Mouse (Mus musculus) kidney, embryonic 15.5 days (tissue): Measurements from ENCODE around the gene Bptf. TPM values are rescaled to one million over a fixed set of nuclear protein-coding genes. Genes with fewer than 3 reads are reported as not detected.

Source experiments
- ATAC-seq: fragments of 200-750 bp; cut with Nextera tagmentation; replicated peaks from 2 replicates; pipeline ENCODE4 v1.8.0; 2017; ENCODE audit warnings: moderate TSS enrichment; ENCODE audit not compliant: low FRiP score
- H3K27ac ChIP-seq: fragments of 300-500 bp; sonication (generic); 2 replicates; pipeline ENCODE4 v1.5.1; 2015; ENCODE audit warnings: mild to moderate bottlenecking, inconsistent platforms
- H3K27me3 ChIP-seq: fragments of 300-500 bp; sonication (generic); 2 replicates; pipeline ENCODE4 v1.6.1; 2015; ENCODE audit warnings: inconsistent platforms
- H3K36me3 ChIP-seq: fragments of 300-500 bp; sonication (generic); 2 replicates; pipeline ENCODE4 v1.6.1; 2015; ENCODE audit warnings: inconsistent platforms
- H3K4me1 ChIP-seq: fragments of 300-500 bp; sonication (generic); 2 replicates; pipeline ENCODE4 v1.6.1; 2015; ENCODE audit warnings: inconsistent platforms
- H3K4me2 ChIP-seq: fragments of 300-500 bp; sonication (generic); 2 replicates; pipeline ENCODE4 v1.6.1; 2015; ENCODE audit warnings: moderate library complexity, mild to moderate bottlenecking, inconsistent platforms
- H3K4me3 ChIP-seq: fragments of 300-500 bp; sonication (generic); replicated peaks from 2 replicates; pipeline ENCODE4 v1.5.1; 2015; ENCODE audit warnings: mild to moderate bottlenecking, inconsistent platforms
- H3K9ac ChIP-seq: fragments of 300-500 bp; sonication (generic); 2 replicates; pipeline ENCODE4 v1.6.1; 2015; ENCODE audit warnings: mild to moderate bottlenecking, inconsistent platforms
- H3K9me3 ChIP-seq: fragments of 300-500 bp; sonication (generic); replicated peaks from 2 replicates; pipeline ENCODE4 v1.6.1; 2016; ENCODE audit warnings: inconsistent platforms
- WGBS: fragments of 180-500 bp; shearing (Covaris S2); methylation state at CpG from one replicate; pipeline ENCODE4 v1.1.7; 2015; ENCODE audit warnings: mixed read lengths; 5-methylcytosine and 5-hydroxymethylcytosine counted together
- polyA plus RNA-seq: library from polyadenylated mRNA; unstranded; fragments of >200 nt; fragmentation: Nextera tagmentation; extraction: Ambion mirVana; gene quantifications from 2 replicates; pipeline ENCODE4 v1.2.1, GENCODE M21; 2015

Bptf gene
- polyA plus RNA-seq, 1 experiment from 2014 or later = 35.0 TPM

DNA sequence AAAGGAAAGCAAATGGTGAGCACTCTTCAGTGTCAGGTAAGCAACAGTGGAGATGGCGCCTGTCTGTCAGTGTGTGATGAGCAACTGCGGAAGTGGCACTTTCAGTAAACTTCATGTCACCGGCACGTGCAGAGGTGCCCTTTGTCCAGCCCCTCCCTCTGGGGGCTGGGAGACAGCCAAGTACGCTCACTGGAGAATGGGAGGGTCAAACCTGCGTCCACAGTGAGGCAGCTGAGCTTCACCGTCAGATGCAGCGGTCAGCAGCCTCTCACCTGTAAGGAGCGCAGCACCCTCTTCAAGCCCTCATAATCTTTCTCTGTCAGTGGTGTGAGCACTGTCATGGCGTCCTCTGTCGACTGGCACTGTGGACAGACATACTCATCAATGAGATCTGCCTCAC is 88.6 kb downstream of the Bptf start:
- ATAC-seq = no peak
- H3K9me3 ChIP-seq = no peaks in the 10 kb centered on the region
- H3K27ac ChIP-seq = no peak overlapping the region
- H3K4me2 ChIP-seq = no peak overlapping the region
- H3K9ac ChIP-seq = no peak overlapping the region
- no peaks in the 10 kb centered on the region for H3K4me1 ChIP-seq
- H3K36me3 ChIP-seq = peaks cover 93% of the 10 kb centered on the region
- 92% methylated on average over 11 of the region's 11 CpGs for WGBS
- H3K4me3 ChIP-seq = no peak overlapping the region
- H3K27me3 ChIP-seq = no peaks in the 10 kb centered on the region

DNA sequence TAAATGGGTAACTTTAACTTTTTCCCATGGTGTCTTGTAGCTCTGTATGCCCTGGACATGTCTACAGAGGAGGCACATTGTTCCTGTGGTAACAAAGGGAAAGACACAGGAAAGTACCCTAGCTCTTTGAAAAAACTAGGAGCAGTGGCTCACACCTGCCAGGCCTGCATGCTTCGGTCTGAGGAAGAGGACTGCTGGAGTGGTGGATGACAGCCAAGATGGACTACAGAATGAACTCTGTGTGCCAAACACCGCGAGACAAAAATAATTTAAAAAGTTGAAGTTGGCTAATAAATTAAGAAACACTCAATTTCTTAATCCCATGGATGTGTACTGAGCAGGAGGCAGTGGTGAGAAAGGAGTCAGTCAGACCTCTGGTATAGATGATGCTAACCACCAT is 90.5 kb downstream of the Bptf start:
- ATAC-seq = no peak
- WGBS = 88% methylated on average over 3 of the region's 3 CpGs
- peaks cover 95% of the 10 kb centered on the region for H3K36me3 ChIP-seq

DNA sequence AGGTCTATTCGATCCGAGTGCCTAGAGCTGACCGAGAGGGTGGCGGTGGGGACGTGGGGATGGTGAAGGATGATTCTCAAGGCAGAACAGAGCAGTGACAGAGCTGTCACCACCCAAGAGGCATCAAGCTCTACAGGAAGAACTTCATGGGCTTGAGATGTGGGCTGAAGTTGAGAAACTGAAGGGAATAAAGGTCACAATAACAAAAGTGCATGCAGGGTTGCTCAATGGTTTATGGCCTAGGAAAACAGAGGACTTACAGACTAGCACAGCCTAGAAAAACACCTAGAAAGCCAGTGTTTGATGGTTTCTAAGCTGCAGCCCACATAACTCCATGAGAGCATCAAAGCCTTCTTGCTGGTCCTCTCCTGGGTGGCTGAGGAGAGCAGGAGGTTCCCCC is 92.5 kb downstream of the Bptf start:
- WGBS = 94% methylated on average over 5 of the region's 5 CpGs

More for the DNA sequence above, 90.5 kb downstream of the Bptf start:
- H3K9ac ChIP-seq = no peak overlapping the region
- H3K27me3 ChIP-seq = no peaks in the 10 kb centered on the region
- no peak overlapping the region for H3K4me3 ChIP-seq
- no peaks in the 10 kb centered on the region for H3K4me1 ChIP-seq
- no peaks in the 10 kb centered on the region for H3K9me3 ChIP-seq
- H3K27ac ChIP-seq = no peak overlapping the region
- no peak overlapping the region for H3K4me2 ChIP-seq

DNA sequence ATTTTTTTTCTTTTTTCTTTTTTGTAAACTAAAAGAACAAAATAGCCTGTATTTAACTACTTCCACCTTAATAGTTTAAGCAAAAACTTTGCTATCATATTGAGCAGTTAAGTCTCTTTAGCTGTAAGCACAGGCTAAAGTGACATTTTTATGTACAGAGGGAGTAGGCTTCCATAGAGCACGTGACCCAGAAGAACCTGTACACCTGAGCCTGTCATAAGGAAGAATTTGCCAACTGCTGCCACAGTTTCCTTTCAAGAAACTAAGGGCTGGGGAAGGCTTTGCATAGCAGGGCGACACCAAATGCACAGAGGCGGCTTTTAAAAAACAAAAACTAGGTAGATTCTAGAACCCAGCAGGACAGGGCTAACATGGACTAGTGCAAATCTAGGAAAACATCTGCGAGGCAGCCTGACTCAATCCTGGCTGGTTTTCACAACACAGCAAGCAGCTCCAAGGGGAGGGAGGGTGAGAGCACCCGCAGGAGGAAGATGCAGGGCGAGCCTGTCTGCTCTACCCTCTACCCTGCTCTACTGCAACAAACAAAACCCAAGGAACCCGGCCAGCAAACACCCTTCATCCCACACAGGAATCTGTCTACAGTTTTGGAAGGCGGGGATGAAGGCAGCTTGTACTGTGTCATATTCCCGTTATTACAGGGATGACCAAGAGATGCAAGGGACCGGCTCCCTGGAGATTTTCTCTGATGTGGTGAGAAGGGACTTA is 97.7 kb downstream of the Bptf start:
- WGBS = 83% methylated on average over 10 of the region's 10 CpGs
- H3K9ac ChIP-seq = no peak overlapping the region
- H3K36me3 ChIP-seq = peaks cover 48% of the 10 kb centered on the region
- H3K4me3 ChIP-seq = no peak overlapping the region
- no peak overlapping the region for H3K4me2 ChIP-seq
- no peak overlapping the region for H3K27ac ChIP-seq
- no peaks in the 10 kb centered on the region for H3K27me3 ChIP-seq
- peaks cover 22% of the 10 kb centered on the region for H3K4me1 ChIP-seq
- ATAC-seq = no peak
- H3K9me3 ChIP-seq = no peaks in the 10 kb centered on the region

More for the DNA sequence above, 92.5 kb downstream of the Bptf start:
- H3K9me3 ChIP-seq = no peaks in the 10 kb centered on the region
- no peak overlapping the region for H3K9ac ChIP-seq
- H3K27ac ChIP-seq = no peak overlapping the region
- peaks cover 95% of the 10 kb centered on the region for H3K36me3 ChIP-seq
- no peak overlapping the region for H3K4me2 ChIP-seq
- no peak for ATAC-seq
- H3K27me3 ChIP-seq = no peaks in the 10 kb centered on the region
- no peak overlapping the region for H3K4me3 ChIP-seq
- no peaks in the 10 kb centered on the region for H3K4me1 ChIP-seq

DNA sequence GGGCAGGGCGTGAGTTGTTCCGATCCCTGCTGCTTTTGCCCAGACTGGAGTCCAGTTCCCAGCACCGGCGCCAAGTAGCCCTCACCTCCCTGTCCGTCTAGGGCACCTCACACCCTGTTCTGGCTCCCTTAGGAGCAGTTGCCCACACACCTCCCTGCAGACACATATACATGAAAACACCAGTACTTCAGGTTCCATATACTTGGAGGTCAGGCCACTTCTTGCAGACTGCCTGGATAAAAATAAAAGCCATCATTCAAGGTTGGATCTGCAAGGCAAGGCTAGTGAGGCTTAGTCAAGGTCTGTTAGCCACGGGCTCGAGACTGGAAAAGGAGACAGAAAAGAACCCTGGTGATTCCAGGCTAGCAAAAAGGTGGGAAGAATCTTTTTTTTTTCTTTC is 100.3 kb downstream of the Bptf start:
- 39% methylated on average over 7 of the region's 7 CpGs for WGBS
- Histone ChIP-seq H3K9me3 (no peaks in the 10 kb centered on the region), H3K4me1 (peaks cover 37% of the 10 kb centered on the region), H3K4me3 (no peak overlapping the region), H3K36me3 (peaks cover 22% of the 10 kb centered on the region), H3K9ac (no peak overlapping the region), H3K27ac (peak overlapping the region; percentile 14; the same call in 1 of the 2 replicates), H3K4me2 (no peak overlapping the region), H3K27me3 (no peaks in the 10 kb centered on the region)
- no peak for ATAC-seq

DNA sequence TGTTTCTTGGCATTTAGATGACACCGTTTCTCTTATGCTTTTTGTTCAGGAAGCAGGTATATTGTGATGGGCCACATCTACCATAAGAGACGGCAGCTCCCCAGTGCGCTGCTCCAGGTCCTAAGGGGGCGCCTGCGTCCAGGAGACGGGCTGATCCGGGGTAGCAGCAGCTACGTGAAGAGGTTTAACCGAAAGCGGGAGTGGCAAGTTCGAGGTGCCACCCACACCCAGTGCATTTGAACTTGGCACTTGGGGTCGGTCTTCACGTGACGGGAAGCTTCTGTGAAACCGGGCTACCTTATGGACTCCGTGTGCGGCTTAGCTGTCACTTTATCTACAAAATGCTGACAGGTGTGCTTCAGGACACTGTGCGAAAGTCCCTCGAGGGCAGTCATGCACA is 102.4 kb downstream of the Bptf start:
- peaks cover 58% of the 10 kb centered on the region for H3K4me1 ChIP-seq
- H3K4me3 ChIP-seq = no peak overlapping the region
- H3K27ac ChIP-seq = no peak overlapping the region
- H3K9ac ChIP-seq = no peak overlapping the region
- no peaks in the 10 kb centered on the region for H3K9me3 ChIP-seq
- H3K27me3 ChIP-seq = no peaks in the 10 kb centered on the region
- ATAC-seq = no peak
- peaks cover 3% of the 10 kb centered on the region; the same call in 1 of the 2 replicates for H3K36me3 ChIP-seq
- no peak overlapping the region for H3K4me2 ChIP-seq
- WGBS = 53% methylated on average over 19 of the region's 19 CpGs

DNA sequence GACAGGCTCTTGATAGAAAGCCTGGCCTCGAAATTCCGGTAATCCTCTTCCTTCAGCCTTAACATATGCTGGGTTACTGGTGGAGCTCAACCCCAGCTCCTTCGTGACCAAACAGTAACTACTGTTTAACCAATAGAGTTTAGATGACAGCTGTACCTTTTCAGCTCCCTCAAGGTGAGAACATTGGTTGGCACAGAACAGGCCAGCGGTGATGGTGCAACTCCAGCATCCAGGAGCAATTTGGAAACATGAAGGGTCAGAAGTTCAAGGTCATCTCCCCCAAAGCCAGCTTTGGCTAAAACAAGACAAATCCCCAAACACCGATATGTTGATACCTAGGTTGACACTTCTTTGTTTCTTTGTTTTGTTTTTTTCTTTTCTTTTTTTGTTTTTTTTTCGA is 103.2 kb downstream of the Bptf start:
- ATAC-seq = no peak
- H3K4me3 ChIP-seq = peak overlapping the region; percentile 61
- no peaks in the 10 kb centered on the region for H3K27me3 ChIP-seq
- no peaks in the 10 kb centered on the region for H3K9me3 ChIP-seq
- peak overlapping the region; percentile 91 for H3K4me2 ChIP-seq
- H3K27ac ChIP-seq = no peak overlapping the region; the same call in 1 of the 2 replicates
- H3K36me3 ChIP-seq = no peaks in the 10 kb centered on the region
- H3K4me1 ChIP-seq = peaks cover 66% of the 10 kb centered on the region
- WGBS = 68% methylated on average over 6 of the region's 6 CpGs
- peak overlapping the region; percentile 74; the same call in 1 of the 2 replicates for H3K9ac ChIP-seq

DNA sequence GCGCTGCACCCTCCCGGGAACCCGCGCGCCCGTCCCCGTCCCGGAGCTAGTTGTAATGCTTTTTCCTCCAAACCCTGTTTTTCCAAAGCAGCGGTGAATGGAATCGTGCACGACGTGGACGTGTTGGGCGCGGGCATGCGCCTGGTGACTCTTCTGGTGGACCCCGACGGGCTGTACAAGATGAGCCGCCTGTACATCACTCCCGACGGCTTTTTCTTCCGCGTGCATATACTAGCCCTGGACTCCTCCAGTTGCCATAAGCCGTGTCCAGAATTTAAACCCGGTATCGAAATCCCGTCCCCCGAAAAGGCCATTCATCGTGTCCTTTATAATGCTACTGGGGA is 103.7 kb downstream of the Bptf start:
- 4% methylated on average over 29 of the region's 29 CpGs for WGBS

DNA sequence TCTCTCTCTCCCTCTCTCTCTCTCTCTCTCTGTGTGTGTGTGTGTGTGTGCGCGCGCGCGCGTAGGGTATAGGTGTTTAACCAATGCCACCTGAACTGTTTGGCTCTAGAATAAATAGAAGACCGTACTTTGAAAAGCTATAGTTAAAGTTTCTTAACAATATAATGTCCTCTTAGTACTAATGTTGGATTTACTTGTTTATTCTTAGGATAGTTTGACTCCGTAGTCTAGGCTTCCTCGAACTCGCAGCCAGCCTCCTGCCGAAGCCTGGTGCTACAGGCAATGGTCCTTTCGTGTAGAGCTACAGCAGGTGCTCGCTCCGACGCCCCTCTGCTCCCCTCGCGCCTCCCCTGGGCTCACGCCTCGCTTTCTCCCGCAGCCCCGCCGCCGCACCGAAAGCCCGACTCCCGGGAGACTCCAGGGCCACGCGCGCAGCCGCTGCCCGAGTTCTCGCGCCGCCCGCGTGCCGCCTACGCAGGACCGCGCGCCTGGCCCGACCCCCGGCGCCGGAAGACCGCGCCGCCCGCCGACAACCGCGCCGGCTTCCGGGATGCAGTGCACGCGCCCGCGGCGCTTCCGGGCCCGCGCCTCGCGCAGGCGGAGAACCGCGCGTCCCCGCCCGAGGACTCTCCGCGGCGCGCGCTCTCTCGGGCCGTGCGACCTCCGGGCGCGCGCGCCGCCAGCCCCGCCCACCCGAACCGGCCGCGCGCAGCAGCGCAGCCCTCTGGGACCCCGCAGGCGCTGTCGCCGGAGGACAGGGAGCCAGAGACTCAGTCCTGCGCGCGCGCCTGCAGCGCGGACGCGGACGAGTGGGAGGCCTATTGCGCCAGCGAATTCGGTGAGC is 104.3 kb downstream of the Bptf start:
- under 1% methylated on average over 105 of the region's 107 CpGs for WGBS
- H3K27me3 ChIP-seq = no peaks in the 10 kb centered on the region

More for the DNA sequence above, 103.7 kb downstream of the Bptf start:
- Histone ChIP-seq H3K9ac (peak overlapping the region; percentile 74), H3K36me3 (no peaks in the 10 kb centered on the region), H3K9me3 (no peaks in the 10 kb centered on the region), H3K4me2 (peak overlapping the region; percentile 91), H3K4me3 (peak overlapping the region; percentile 61), H3K27me3 (no peaks in the 10 kb centered on the region), H3K4me1 (peaks cover 67% of the 10 kb centered on the region), H3K27ac (peak overlapping the region; percentile 92)
- peak; percentile 58 for ATAC-seq

DNA sequence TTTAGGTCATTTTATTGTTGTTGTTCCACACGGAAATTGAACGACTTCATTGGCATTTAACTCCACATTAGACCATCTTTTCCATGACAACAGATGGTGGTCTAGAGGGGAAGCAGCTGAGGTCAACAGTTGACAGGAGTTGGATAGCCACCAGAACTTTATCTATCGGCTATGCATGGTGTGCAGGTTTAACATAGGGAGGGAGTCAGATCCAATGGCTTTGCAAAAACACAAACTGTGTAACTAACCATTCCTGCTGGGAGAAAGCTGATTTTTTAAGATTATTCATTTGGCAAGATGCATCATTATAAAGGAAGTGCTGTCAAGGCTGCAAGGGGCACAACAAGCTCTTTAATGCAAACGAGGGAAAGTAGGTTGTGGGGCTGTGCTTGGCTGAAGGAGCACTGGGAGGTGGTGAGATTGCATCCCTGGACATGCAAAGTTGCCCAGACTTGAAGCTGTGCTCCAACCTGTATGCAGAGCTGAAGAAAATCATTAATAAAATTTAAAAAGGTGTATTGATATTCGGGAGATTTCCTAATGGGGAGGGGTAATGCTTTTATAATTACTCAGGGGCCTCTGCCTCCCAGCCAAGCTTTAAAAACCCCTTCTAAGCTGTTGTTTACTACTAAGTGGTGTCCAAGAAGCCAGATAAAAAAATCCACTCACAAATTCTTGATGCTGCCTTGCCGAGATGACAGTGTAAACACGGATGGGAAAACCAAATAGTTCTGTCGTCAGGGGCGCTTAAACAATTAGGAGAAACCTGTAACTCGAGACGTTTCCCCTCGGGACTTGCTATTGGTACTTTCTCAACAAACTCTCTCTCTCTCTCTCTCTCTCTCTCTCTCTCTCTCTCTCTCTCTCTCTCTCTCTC is 105.1 kb downstream of the Bptf start:
- Histone ChIP-seq H3K36me3 (no peaks in the 10 kb centered on the region), H3K27me3 (no peaks in the 10 kb centered on the region), H3K4me2 (peak overlapping the region; percentile 91), H3K9me3 (no peaks in the 10 kb centered on the region), H3K4me3 (peak overlapping the region; percentile 61), H3K27ac (0 out of 2 replicates have a peak overlapping the region, but pooled peaks have one; percentile 14), H3K4me1 (peaks cover 55% of the 10 kb centered on the region), H3K9ac (no peak overlapping the region)
- 8% methylated on average over 12 of the region's 12 CpGs for WGBS
- no peak for ATAC-seq

More for the DNA sequence above, 104.3 kb downstream of the Bptf start:
- Histone ChIP-seq H3K4me2 (peak overlapping the region; percentile 91), H3K9ac (peak overlapping the region; percentile 74), H3K9me3 (no peaks in the 10 kb centered on the region), H3K4me1 (peaks cover 64% of the 10 kb centered on the region), H3K36me3 (no peaks in the 10 kb centered on the region), H3K4me3 (peak overlapping the region; percentile 61), H3K27ac (peak overlapping the region; percentile 92)
- peak; percentile 89 for ATAC-seq

DNA sequence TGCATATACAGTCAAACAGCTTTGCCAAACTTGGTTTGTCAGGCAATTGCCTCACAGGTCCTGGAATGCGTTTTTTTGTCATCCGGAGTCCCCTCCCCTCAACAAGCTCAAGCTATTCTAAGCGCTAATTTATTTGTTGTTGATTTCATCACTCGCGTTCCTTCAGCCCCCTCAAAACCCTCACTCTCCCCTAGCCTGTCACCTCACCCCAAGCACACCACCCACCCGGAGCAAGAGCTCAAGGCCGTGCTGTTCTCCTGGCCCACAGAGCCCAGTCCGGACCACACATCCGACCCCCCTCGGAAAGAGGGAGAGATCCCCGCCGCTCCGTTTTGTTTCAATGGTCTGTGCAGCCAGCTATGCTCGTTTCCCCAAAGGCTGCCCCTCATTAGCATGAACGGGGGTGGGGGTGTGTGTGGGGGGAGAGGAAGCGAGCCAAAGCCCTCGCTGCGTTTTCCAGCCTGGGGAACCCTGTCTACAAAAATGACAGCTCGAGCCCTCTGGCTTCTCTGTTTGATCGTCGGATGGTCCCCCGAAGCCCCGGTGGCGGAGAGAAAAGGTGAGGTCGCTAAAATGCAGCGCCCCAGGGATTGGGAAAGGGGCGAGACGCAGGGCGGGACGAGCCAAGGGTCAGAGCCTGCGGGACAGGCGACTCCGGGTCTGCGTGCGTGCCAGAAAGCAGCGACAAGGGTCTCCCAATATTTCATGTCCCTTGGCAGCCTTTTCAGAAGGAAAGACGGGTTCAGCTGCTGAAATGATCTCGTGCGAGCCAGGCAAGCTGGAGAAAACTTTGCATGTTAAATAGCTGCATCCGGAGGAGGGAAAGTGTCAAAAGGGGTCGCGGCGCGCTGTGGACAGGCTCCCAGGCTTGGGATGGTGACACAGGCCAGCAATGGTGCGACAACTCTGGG is 106.3 kb downstream of the Bptf start, which contains the start of gene 1810010H24Rik:
TSS of gene 1810010H24Rik (plus strand) at position 271 of the 911 bp plus-strand sequence.
- peak within 1 kb of the TSS; percentile 91 for H3K4me2 ChIP-seq
- H3K4me1 ChIP-seq = peaks cover 50% of the 10 kb centered on the region
- no peaks in the 10 kb centered on the region for H3K9me3 ChIP-seq
- no peak for ATAC-seq
- no peaks in the 10 kb centered on the region for H3K36me3 ChIP-seq
- under 1% methylated on average over 45 of the region's 45 CpGs for whole genome bisulfite sequencing
- H3K4me3 ChIP-seq = peak within 1 kb of the TSS; percentile 61
- H3K9ac ChIP-seq = peak within 1 kb of the TSS; percentile 47
- peak within 1 kb of the TSS; percentile 63 for H3K27ac ChIP-seq
- H3K27me3 ChIP-seq = no peaks in the 10 kb centered on the region
